Mouse (Mus musculus): ENCODE measurements around the gene Psmd7.

GRCm38 (mm10) chr8:107580879-107581278, 7.4 kb downstream of the Psmd7 start:
- TF ChIP-seq GATA1 (IDR thresholded peaks at IDR 0.05; ENCODE audit: borderline replicate concordance, low read length): no peak
- TF ChIP-seq FLI1 (IDR thresholded peaks at IDR 0.05; ENCODE audit: low read length): no peak

All from megakaryocyte, embryonic 14.5 days (primary cell).